Mouse (Mus musculus): ENCODE measurements around the gene Adi1. TPM values are rescaled to one million over a fixed set of nuclear protein-coding genes. Genes with fewer than 3 reads are reported as not detected.
A peak's percentile ranks its signal among the peaks of the same experiment; 100 is the strongest.

The Adi1 gene
- polyA plus RNA-seq (2015; fragmentation: Nextera tagmentation; extraction: Ambion mirVana) = 27.0 and 42.0 TPM in 2 replicates

DNA sequence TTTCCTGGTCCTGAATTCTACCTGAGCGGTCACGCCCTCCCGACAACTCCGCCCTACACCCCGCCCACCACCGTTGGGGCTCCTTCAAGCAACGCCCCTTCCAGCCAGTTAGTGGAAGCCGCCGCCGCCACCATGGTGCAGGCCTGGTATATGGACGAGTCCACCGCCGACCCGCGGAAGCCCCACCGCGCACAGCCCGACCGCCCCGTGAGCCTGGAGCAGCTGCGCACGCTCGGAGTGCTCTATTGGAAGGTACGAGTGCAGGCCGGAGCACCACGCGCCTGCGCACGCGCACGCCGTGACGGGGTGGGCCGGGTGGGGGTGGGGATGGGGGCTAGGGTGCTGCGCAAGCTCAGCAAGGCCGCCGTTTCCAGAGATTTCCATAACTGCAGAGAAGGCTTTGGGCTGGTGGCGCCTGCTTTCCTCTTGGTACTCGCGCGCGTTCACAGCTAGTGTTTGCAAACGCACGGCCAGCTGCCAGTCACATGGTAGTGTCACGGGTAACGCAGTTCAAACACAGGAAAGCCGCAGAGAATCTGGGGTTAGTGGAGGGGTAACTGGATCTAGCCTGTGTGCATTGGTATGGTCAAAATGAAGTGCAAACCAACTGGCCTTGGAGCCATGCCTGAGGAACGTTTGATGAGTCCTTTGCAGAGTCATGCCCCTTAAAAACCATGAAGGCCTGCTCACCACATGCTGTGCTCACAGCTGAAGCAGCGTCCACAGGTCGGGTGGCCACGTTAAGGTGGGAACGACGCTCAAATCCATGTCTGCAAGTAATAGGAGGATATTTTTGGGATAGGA lies at the start of gene Adi1:
Gene Adi1, plus strand, starts transcription at position 111 of the 804 bp plus-strand sequence.
- peak; percentile 97 for ATAC-seq (ENCODE audit: low FRiP score)
- peak within 1 kb of the TSS; percentile 54 for H3K4me3 ChIP-seq (replicated peaks)
- peak within 1 kb of the TSS; percentile 72 for H3K9ac ChIP-seq (replicated peaks)
- H3K27me3 ChIP-seq (replicated peaks) = no peaks in the 10 kb centered on the region
- H3K4me1 ChIP-seq = peaks cover 18% of the 10 kb centered on the region
- H3K4me2 ChIP-seq = peak within 1 kb of the TSS; percentile 62
- H3K36me3 ChIP-seq = peaks cover 5% of the 10 kb centered on the region; the same call in 1 of the 2 replicates
- H3K9me3 ChIP-seq (replicated peaks) = no peaks in the 10 kb centered on the region
- peak within 1 kb of the TSS; percentile 93 for H3K27ac ChIP-seq (replicated peaks)
- 2% methylated on average over 53 of the region's 53 CpGs for WGBS

DNA sequence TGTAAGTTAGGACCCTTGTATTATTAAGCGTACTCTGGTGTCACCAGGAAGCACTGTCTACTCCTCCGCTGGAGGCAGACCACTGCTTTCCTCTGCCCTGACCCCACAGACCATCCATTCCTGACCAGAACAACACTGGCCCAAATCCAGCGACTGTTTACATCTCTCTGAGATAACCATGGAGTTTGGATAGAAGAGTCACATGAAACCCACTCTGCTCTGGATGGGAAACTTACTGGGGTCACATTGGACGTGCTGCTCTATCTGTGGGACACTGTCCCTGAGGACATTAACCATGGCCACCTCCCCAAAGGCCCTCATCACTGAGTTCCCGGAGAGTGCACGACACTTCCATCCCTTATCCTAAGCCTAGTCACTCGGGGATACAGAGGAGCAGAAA lies 49.6 kb upstream of the Adi1 start:
- no peak for ATAC-seq (ENCODE audit: low FRiP score)
- WGBS = 85% methylated on average over 7 of the region's 7 CpGs
- Histone ChIP-seq H3K27ac (replicated peaks) (no peak overlapping the region), H3K9ac (replicated peaks) (no peak overlapping the region), H3K27me3 (replicated peaks) (no peaks in the 10 kb centered on the region), H3K4me3 (replicated peaks) (no peak overlapping the region), H3K4me2 (no peak overlapping the region), H3K4me1 (no peaks in the 10 kb centered on the region), H3K9me3 (replicated peaks) (no peaks in the 10 kb centered on the region), H3K36me3 (peaks cover 26% of the 10 kb centered on the region)

DNA sequence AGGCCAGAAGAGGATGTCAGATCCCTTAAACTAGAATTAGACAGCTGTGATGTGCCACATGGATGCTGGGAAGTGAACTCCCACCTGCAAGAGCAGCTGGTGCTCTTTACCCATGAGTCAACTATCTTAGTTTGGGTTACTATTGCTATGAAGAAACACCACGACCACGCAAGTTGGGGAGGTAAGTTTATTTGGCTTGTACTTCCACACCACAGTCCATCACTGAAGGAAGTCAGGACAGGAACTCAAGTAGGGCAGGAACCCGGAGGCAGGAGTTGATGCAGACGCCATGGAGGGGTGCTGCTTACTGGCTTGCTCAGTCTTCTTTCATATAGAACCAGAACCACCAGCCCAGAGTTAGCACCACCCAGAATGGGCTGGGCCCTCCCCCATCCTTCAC lies 47.9 kb upstream of the Adi1 start:
- no peak for ATAC-seq (ENCODE audit: low FRiP score)
- Histone ChIP-seq H3K36me3 (peaks cover 43% of the 10 kb centered on the region), H3K9me3 (replicated peaks) (no peaks in the 10 kb centered on the region), H3K4me2 (no peak overlapping the region), H3K4me1 (peaks cover 5% of the 10 kb centered on the region), H3K9ac (replicated peaks) (no peak overlapping the region), H3K27ac (replicated peaks) (no peak overlapping the region), H3K27me3 (replicated peaks) (no peaks in the 10 kb centered on the region), H3K4me3 (replicated peaks) (no peak overlapping the region)
- WGBS = 75% methylated on average over 4 of the region's 4 CpGs

DNA sequence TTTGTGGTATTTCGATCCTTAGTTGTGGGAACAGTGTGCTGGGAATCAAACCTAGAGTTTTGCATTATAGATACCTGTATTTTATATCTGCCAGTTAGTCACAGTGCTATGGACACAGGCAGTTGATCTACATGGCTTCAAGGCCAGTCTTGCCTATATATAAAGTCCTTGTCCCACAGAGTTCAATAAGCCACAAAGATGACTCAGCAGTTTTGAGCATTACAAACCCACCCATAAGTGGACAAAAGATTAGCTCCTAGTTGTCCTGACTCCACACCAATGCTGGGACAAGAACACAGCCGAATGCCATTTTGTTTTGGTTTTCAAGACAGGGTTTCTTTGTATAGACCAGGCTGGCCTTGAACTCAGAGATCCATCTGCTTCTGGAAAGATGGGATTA lies 46.6 kb upstream of the Adi1 start:
- Histone ChIP-seq H3K9ac (replicated peaks) (no peak overlapping the region), H3K36me3 (peaks cover 56% of the 10 kb centered on the region)
- WGBS = 93% methylated on average over 2 of the region's 2 CpGs

DNA sequence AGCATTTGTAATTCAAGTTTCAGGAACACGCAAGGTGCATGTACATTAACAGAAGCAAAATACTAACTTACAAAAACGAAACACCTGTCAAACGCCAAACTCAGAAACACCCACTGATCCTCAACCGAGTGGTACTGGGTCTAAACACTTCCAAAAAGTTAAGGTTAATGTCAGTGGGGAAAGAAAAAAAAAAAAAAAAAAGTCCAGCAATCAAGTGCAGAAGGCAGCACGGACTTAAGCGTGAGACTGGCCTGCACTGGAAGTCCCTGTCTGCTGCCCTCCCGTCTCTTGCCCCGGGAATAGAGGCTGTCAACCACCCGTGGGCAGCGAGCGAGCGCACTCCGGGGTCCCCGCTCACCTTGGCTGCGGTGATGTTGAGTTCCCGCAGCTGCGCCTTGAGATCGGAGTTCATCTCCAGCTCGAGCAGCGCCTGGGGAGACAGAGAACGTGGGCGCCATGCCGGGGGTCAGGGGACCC lies 39.9 kb upstream of the Adi1 start:
- Histone ChIP-seq H3K4me2 (peak overlapping the region; percentile 67), H3K9ac (replicated peaks) (peak overlapping the region; percentile 95), H3K9me3 (replicated peaks) (no peaks in the 10 kb centered on the region), H3K4me1 (peaks cover 38% of the 10 kb centered on the region), H3K36me3 (peaks cover 39% of the 10 kb centered on the region), H3K27ac (replicated peaks) (peak overlapping the region; percentile 92), H3K4me3 (replicated peaks) (peak overlapping the region; percentile 87), H3K27me3 (replicated peaks) (no peaks in the 10 kb centered on the region)
- peak; percentile 51 for ATAC-seq (ENCODE audit: low FRiP score)
- WGBS = 2% methylated on average over 23 of the region's 23 CpGs

More for the DNA sequence above, 46.6 kb upstream of the Adi1 start:
- ATAC-seq (ENCODE audit: low FRiP score) = no peak
- H3K9me3 ChIP-seq (replicated peaks) = no peaks in the 10 kb centered on the region
- H3K27me3 ChIP-seq (replicated peaks) = no peaks in the 10 kb centered on the region
- H3K4me3 ChIP-seq (replicated peaks) = no peak overlapping the region
- H3K4me2 ChIP-seq = no peak overlapping the region
- H3K4me1 ChIP-seq = peaks cover 18% of the 10 kb centered on the region
- H3K27ac ChIP-seq (replicated peaks) = no peak overlapping the region

DNA sequence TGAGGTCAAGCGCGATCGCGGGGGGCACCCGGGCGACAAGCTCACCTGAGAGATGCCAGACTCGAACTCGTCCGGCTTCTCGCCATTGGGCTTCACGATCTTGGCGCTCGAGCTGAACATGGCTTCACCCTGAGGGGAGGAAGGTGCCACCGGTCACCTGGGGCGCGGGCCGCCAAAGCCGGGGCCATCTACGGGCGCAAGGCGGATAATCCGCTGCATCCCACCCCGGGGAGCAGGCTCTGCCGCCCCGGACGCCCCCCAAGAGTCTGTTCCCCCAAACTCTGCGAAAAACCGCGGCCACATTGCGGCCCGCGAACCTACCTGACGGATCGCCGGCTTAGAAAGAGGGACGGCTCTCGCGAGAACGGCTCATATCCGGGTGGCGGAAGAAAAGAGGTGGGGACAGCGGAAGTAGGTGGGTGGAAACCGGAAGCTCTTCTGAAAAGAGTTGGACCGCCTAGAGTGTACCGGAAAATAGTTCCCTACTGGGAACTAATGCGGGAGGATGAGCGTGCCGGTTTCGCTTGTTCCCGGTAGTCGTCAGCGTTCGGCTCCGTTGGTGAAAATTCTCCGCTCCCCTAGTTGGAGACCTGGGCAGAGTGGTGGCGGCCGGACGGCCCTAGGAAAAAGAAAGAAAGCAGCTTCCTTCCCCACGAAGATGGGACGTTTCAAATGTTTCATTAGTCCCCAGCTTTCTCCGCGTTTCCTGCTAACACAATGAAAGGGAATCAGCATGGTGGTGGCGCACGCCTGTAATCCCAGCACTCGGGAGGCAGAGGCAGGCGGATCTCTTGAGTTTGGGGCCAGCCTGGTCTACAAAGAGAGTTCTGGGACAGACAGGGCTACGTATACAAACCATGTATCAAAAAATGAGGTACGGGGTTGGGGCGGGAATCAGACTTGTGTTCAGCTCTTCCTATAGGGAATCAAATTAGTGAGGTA lies 39.2 kb upstream of the Adi1 start, which contains the start of gene Rps7:
Gene Rps7, minus strand, starts transcription at position 419 of the 942 bp plus-strand sequence.
- ATAC-seq (ENCODE audit: low FRiP score) = peak; percentile 97
- H3K27ac ChIP-seq (replicated peaks) = peak within 1 kb of the TSS; percentile 92
- H3K4me2 ChIP-seq = peak within 1 kb of the TSS; percentile 67
- no peaks in the 10 kb centered on the region for H3K9me3 ChIP-seq (replicated peaks)
- peak within 1 kb of the TSS; percentile 87 for H3K4me3 ChIP-seq (replicated peaks)
- H3K36me3 ChIP-seq = peaks cover 32% of the 10 kb centered on the region
- peaks cover 38% of the 10 kb centered on the region for H3K4me1 ChIP-seq
- H3K9ac ChIP-seq (replicated peaks) = peak within 1 kb of the TSS; percentile 95
- H3K27me3 ChIP-seq (replicated peaks) = no peaks in the 10 kb centered on the region
- WGBS = 6% methylated on average over 69 of the region's 69 CpGs

DNA sequence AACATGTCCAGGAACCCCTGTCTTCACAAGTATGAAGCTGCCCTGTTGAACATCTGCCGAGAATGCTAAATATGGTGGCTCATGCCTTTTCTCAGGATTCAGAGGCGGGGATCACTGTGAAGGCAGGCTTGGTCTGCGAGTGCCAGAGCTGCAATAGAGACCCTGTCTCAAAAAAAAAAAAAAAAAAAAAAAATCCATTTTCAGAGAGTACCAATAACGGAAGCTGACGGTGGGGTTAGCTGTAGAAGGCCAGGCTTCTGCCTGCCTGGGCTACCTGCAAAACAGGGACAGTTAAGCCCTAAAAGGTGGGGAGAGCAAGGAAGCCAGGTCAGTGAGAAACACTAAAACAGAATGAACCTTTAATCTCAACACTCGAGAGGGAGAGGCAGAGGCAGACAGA lies 38.5 kb upstream of the Adi1 start:
- Histone ChIP-seq H3K27ac (replicated peaks) (no peak overlapping the region), H3K36me3 (peaks cover 25% of the 10 kb centered on the region), H3K4me1 (peaks cover 38% of the 10 kb centered on the region), H3K9me3 (replicated peaks) (no peaks in the 10 kb centered on the region), H3K9ac (replicated peaks) (no peak overlapping the region), H3K27me3 (replicated peaks) (no peaks in the 10 kb centered on the region), H3K4me2 (peak overlapping the region; percentile 67), H3K4me3 (replicated peaks) (peak overlapping the region; percentile 87)
- no peak for ATAC-seq (ENCODE audit: low FRiP score)
- 85% methylated on average over 6 of the region's 6 CpGs for WGBS

DNA sequence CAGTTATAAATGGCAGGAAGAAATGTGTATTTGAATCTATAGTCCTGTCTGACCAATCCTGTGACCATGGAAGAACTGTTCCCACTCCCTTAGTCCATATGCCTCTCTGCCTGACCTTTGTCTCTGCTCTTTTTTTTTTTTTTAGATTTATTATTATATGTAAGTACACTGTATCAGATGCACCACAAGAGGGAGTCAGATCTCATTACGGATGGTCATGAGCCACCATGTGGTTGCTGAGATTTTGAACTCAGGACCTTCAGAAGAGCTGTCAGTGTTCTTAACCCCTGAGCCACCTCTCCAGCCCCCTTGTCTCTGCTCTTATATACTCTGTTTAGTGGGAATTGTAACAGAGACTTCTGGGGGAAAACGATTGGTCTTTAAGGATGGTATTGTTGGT lies 36.3 kb upstream of the Adi1 start:
- no peak overlapping the region for H3K4me2 ChIP-seq
- no peaks in the 10 kb centered on the region for H3K9me3 ChIP-seq (replicated peaks)
- peaks cover 2% of the 10 kb centered on the region for H3K36me3 ChIP-seq
- H3K4me3 ChIP-seq (replicated peaks) = no peak overlapping the region
- H3K27ac ChIP-seq (replicated peaks) = no peak overlapping the region
- ATAC-seq (ENCODE audit: low FRiP score) = no peak
- peaks cover 17% of the 10 kb centered on the region for H3K4me1 ChIP-seq
- H3K9ac ChIP-seq (replicated peaks) = no peak overlapping the region
- 82% methylated on average over 2 of the region's 2 CpGs for WGBS
- H3K27me3 ChIP-seq (replicated peaks) = 0 out of 2 replicates have a peak, but pooled peaks cover 2% of the 10 kb centered on the region

DNA sequence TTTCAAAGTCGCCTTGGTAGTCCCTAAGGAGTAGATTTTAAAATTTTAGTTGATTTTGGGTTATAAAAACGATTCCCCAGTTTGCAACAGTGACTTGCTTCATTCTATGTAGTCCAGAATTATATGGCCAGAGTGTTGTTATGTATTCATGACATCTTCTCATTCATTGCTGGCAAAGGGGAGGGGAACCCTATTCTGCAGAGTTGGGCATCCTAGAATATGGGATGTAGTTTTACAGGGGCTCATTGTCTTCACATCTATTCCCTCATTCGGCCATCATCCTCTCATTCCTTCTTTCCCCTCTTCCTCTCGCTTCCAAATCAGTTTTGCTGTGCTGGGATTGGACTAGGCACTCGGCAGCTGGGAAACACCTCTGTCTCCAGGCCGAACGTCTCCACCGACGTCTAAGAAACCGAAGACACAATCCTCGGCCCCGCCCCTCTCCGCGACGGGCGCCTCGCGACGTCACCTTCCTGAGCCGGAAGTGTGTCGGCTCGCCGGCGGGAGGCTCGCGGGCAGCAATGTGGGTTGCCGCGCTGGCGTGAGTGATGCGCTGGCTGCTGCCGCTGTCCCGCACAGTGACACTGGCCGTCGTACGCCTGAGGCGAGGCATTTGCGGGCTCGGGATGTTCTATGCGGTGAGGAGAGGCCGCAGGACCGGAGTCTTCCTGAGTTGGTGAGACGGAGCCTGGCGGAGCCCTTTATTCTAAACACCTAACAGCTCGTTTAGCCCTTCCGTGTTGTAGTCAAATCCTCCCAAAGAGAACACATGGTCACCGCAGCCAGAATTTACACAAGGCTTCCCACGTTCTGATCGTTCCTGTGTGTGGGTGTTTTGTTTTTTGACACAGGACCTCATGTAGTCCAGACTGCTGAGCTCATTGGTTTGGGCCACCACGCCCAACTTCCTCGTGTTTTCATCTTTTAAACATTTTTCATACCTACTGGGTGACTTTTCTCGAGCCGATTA lies 25.6 kb upstream of the Adi1 start, which contains the start of gene Rnaseh1:
Gene Rnaseh1, plus strand, starts transcription at position 462 of the 970 bp plus-strand sequence.
- Histone ChIP-seq H3K36me3 (peaks cover 11% of the 10 kb centered on the region), H3K27ac (replicated peaks) (peak within 1 kb of the TSS; percentile 89), H3K9me3 (replicated peaks) (no peaks in the 10 kb centered on the region), H3K9ac (replicated peaks) (peak within 1 kb of the TSS; percentile 78), H3K4me2 (peak within 1 kb of the TSS; percentile 78), H3K4me1 (peaks cover 17% of the 10 kb centered on the region), H3K27me3 (replicated peaks) (0 out of 2 replicates have a peak, but pooled peaks cover 8% of the 10 kb centered on the region), H3K4me3 (replicated peaks) (peak within 1 kb of the TSS; percentile 75)
- peak; percentile 97 for ATAC-seq (ENCODE audit: low FRiP score)
- 2% methylated on average over 52 of the region's 52 CpGs for WGBS

DNA sequence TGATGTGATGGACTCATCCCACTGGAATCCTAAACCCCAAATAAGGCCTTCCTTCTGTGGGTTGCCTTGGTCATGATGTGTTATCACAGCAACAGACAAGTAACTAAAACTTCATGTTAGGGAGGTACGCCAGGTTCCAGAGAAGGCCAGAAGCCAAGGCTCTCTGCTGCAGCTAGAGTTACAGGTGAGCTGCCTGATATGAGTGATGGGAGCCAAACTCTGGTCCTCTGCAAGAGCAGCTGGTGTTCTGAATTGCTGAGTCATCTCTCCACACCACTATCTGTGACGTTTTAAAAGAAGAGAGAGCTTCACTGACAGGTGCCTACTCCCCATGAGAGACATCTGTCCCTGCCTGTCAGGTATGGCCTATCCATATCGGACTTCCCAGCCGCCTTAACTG lies 12.4 kb upstream of the Adi1 start:
- Histone ChIP-seq H3K4me3 (replicated peaks) (no peak overlapping the region), H3K4me2 (no peak overlapping the region), H3K27ac (replicated peaks) (no peak overlapping the region), H3K9me3 (replicated peaks) (no peaks in the 10 kb centered on the region), H3K27me3 (replicated peaks) (no peaks in the 10 kb centered on the region), H3K4me1 (no peaks in the 10 kb centered on the region), H3K9ac (replicated peaks) (no peak overlapping the region), H3K36me3 (peaks cover 37% of the 10 kb centered on the region)
- ATAC-seq (ENCODE audit: low FRiP score) = no peak
- WGBS = 87% methylated on average over 4 of the region's 4 CpGs
